Mouse (Mus musculus): ENCODE measurements at regions not wholly inside any gene's neighbourhood (a gene's known extent, or its start where the extent isn't known, plus 50 kb on each side); places are given as distances from the start of the nearest gene placed in this dataset.

- no peak for DNase-seq (ENCODE audit: low spot score)
Observed at GRCm38 (mm10) chr5:146636859-146637258, 51.8 kb upstream of the Gpr12 start.
